ENCODE assay signal across 7 mouse cellular contexts in genomic region chr5:120457628-120458027, GRCm38 (mm10). TPM values are rescaled to one million over a fixed set of nuclear protein-coding genes. Genes with fewer than 3 reads are reported as not detected.
DNase-seq lines count a peak whose midpoint lies in the region; ATAC-seq and TF ChIP-seq lines count a peak whose summit lies in the region.

No protein-coding gene starts in this region.

- DNase-seq in midbrain, embryonic 10.5 days (ENCODE audit: low spot score) = peak; percentile 86
- peak; percentile 95 for DNase-seq in ZHBTc4 (ENCODE audit: low read depth, low spot score)
- DNase-seq in cerebellum, postnatal 14 days = peak; percentile 87 to 95
- peak; percentile 39 for DNase-seq in kidney, adult 2 months
- peak; percentile 75 for DNase-seq in lung, postnatal 10 days
- peak; percentile 26 for DNase-seq in spleen, adult 12 weeks (ENCODE audit: low spot score)

- H3K9me3 ChIP-seq in midbrain, embryonic 10.5 days (replicated peaks) = no peaks in the 10 kb centered on the region
- H3K9me3 ChIP-seq in midbrain, embryonic 16.5 days (replicated peaks; ENCODE audit: control insufficient read depth, low read length, poor library complexity, severe bottlenecking) = no peaks in the 10 kb centered on the region

- H3K4me1 ChIP-seq in midbrain, embryonic 10.5 days = peaks cover 9% of the 10 kb centered on the region; the same call in 1 of the 2 replicates
- H3K4me1 ChIP-seq in midbrain, embryonic 16.5 days (ENCODE audit: control insufficient read depth, insufficient read depth, low read length) = no peaks in the 10 kb centered on the region
- H3K4me1 ChIP-seq in kidney, adult 2 months (ENCODE audit: control insufficient read depth, insufficient read depth, low read length) = no peaks in the 10 kb centered on the region

- TF ChIP-seq POLR2A in kidney, adult 2 months (IDR thresholded peaks at IDR 0.05; ENCODE audit: low read depth, low read length) = no peak

- peaks cover 90% of the 10 kb centered on the region for H3K27me3 ChIP-seq in midbrain, embryonic 10.5 days (ENCODE audit: low read depth, poor library complexity, severe bottlenecking)
- peaks cover 10% of the 10 kb centered on the region; the same call in 1 of the 2 replicates for H3K27me3 ChIP-seq in midbrain, embryonic 16.5 days (ENCODE audit: control insufficient read depth, insufficient read depth, low read depth, low read length)
- H3K27me3 ChIP-seq in kidney, adult 2 months (replicated peaks; ENCODE audit: control insufficient read depth, insufficient read depth, low read length) = no peaks in the 10 kb centered on the region; the same call in 1 of the 2 replicates

- no peak overlapping the region for H3K9ac ChIP-seq in midbrain, embryonic 16.5 days (ENCODE audit: low read depth, low read length)

- H3K27ac ChIP-seq in midbrain, embryonic 10.5 days (replicated peaks) = no peak overlapping the region
- H3K27ac ChIP-seq in midbrain, embryonic 16.5 days (ENCODE audit: low read length) = no peak overlapping the region
- H3K27ac ChIP-seq in kidney, adult 2 months (ENCODE audit: insufficient read depth, low read depth, low read length) = no peak overlapping the region

- ATAC-seq in midbrain, embryonic 16.5 days = no peak

- 5% methylated on average over 9 of the region's 9 CpGs for WGBS in midbrain, embryonic 10.5 days
- 5% methylated on average over 9 of the region's 9 CpGs for WGBS in midbrain, embryonic 16.5 days
- WGBS in kidney, adult 2 months = 7% methylated on average over 9 of the region's 9 CpGs

- peak; percentile 63 for TF ChIP-seq CTCF in kidney, adult 2 months (conservative IDR thresholded peaks at IDR 0.05; ENCODE audit: insufficient read depth, insufficient read length, low read depth, low read length)

- no peaks in the 10 kb centered on the region for H3K36me3 ChIP-seq in midbrain, embryonic 10.5 days
- no peaks in the 10 kb centered on the region for H3K36me3 ChIP-seq in midbrain, embryonic 16.5 days (ENCODE audit: control insufficient read depth, insufficient read depth, low read length)
- H3K36me3 ChIP-seq in kidney, adult 2 months (ENCODE audit: control insufficient read depth, insufficient read depth, low read length) = no peaks in the 10 kb centered on the region

- H3K4me2 ChIP-seq in midbrain, embryonic 16.5 days (ENCODE audit: low read length) = no peak overlapping the region

- H3K4me3 ChIP-seq in midbrain, embryonic 10.5 days = no peak overlapping the region
- H3K4me3 ChIP-seq in midbrain, embryonic 16.5 days (ENCODE audit: low read depth, low read length) = no peak overlapping the region
- no peak overlapping the region for H3K4me3 ChIP-seq in kidney, adult 2 months (ENCODE audit: insufficient read depth, low read depth, low read length)

RNA-seq across cellular contexts. Expression of gene Sdsl, which starts 15.0 kb away (rescaled TPM):
- polyA plus RNA-seq in midbrain, embryonic 10.5 days (2016; fragmentation: Nextera tagmentation; extraction: Ambion mirVana) = 5.5 and 6.2 TPM in 2 replicates
- polyA plus RNA-seq in midbrain, embryonic 16.5 days (2015; fragmentation: Nextera tagmentation; extraction: Ambion mirVana) = 5.1 and 5.6 TPM in 2 replicates
- polyA plus RNA-seq in kidney, adult 2 months (2012; rRNA removed) = 9.9 and 10.0 TPM in 2 replicates

RNA-seq across cellular contexts. Expression of gene Sds, which starts 18.7 kb away (rescaled TPM):
- not detected in 2 replicates for polyA plus RNA-seq in midbrain, embryonic 10.5 days (2016; fragmentation: Nextera tagmentation; extraction: Ambion mirVana)
- 0.36 TPM in 1 of 2 replicates, not detected in the other for polyA plus RNA-seq in midbrain, embryonic 16.5 days (2015; fragmentation: Nextera tagmentation; extraction: Ambion mirVana)
- polyA plus RNA-seq in kidney, adult 2 months (2012; rRNA removed) = not detected in 2 replicates

RNA-seq across cellular contexts. Expression of gene Lhx5, which starts 26.1 kb away (rescaled TPM):
- polyA plus RNA-seq in midbrain, embryonic 10.5 days (2016; fragmentation: Nextera tagmentation; extraction: Ambion mirVana) = 23.5 and 30.5 TPM in 2 replicates
- 22.5 and 23.2 TPM in 2 replicates for polyA plus RNA-seq in midbrain, embryonic 16.5 days (2015; fragmentation: Nextera tagmentation; extraction: Ambion mirVana)
- polyA plus RNA-seq in kidney, adult 2 months (2012; rRNA removed) = not detected in 2 replicates

RNA-seq across cellular contexts. Expression of gene Plbd2, which starts 45.8 kb away (rescaled TPM):
- polyA plus RNA-seq in midbrain, embryonic 10.5 days (2016; fragmentation: Nextera tagmentation; extraction: Ambion mirVana) = 35.6 and 37.0 TPM in 2 replicates
- polyA plus RNA-seq in midbrain, embryonic 16.5 days (2015; fragmentation: Nextera tagmentation; extraction: Ambion mirVana) = 28.7 and 30.6 TPM in 2 replicates
- 48.1 and 49.3 TPM in 2 replicates for polyA plus RNA-seq in kidney, adult 2 months (2012; rRNA removed)

RNA-seq across cellular contexts. Expression of gene Slc8b1, which starts 53.3 kb away (rescaled TPM):
- 3.9 and 4.6 TPM in 2 replicates for polyA plus RNA-seq in midbrain, embryonic 10.5 days (2016; fragmentation: Nextera tagmentation; extraction: Ambion mirVana)
- polyA plus RNA-seq in midbrain, embryonic 16.5 days (2015; fragmentation: Nextera tagmentation; extraction: Ambion mirVana) = 2.0 and 2.3 TPM in 2 replicates
- polyA plus RNA-seq in kidney, adult 2 months (2012; rRNA removed) = 23.0 and 25.8 TPM in 2 replicates

Comparison
In these comparisons a context has a peak if more than half of its experiments do, and no peak if none do; other contexts are left out.
1. DNase-seq: peak in every context shown above with its lines; median percentile 95 in ZHBTc4; 91 in cerebellum, postnatal 14 days; 86 in midbrain, embryonic 10.5 days; 75 in lung, postnatal 10 days; 39 in kidney, adult 2 months; 26 in spleen, adult 12 weeks.
2. RNA of gene Lhx5, which starts 26.1 kb away (polyA plus RNA-seq): 23.5 to 30.5 TPM in midbrain, embryonic 10.5 days and 22.5 to 23.2 TPM in midbrain, embryonic 16.5 days; not detected in kidney, adult 2 months; every median in the first group is over 10 times any median in the second.